Comparison of ENCODE assay signal across 9 mouse cellular contexts in genomic region chr5:92698131-92698836, GRCm38 (mm10). TPM values are rescaled to one million over a fixed set of nuclear protein-coding genes. Genes with fewer than 3 reads are reported as not detected.
A peak's percentile ranks its signal among the peaks of the same experiment; 100 is the strongest.
DNase-seq lines count a peak whose midpoint lies in the region; ATAC-seq lines count a peak whose summit lies in the region.
"Had no signal": no experiment of that assay in that cellular context is flagged by ENCODE, and none has a peak within 500 bp of the region (broad histone marks: within the 10 kb centered on the region; RNA-seq: fewer than 3 reads in every experiment).

No protein-coding gene starts in this region.

- peak overlapping the region; percentile 29 for H3K4me3 ChIP-seq in heart, embryonic 11.5 days (ENCODE audit: low read depth, low read length)
- H3K4me3 ChIP-seq in hindbrain, embryonic 11.5 days (ENCODE audit: low read depth, low read length): peak overlapping the region; percentile 29
- H3K4me3 ChIP-seq in midbrain, embryonic 15.5 days: peak overlapping the region; percentile 36

- no peaks in the 10 kb centered on the region for H3K27me3 ChIP-seq in heart, embryonic 11.5 days (ENCODE audit: control insufficient read depth, insufficient read depth, low read length)
- no peaks in the 10 kb centered on the region for H3K27me3 ChIP-seq in hindbrain, embryonic 11.5 days (ENCODE audit: control insufficient read depth, insufficient read depth, low read length)
- H3K27me3 ChIP-seq in midbrain, embryonic 15.5 days (replicated peaks): no peaks in the 10 kb centered on the region

- DNase-seq in heart, postnatal 36 days: no peak
- DNase-seq in brain, adult 2 months (ENCODE audit: low read depth, low spot score): peak; percentile 20
- DNase-seq in hindbrain, embryonic 11.5 days (ENCODE audit: low spot score): peak; percentile 70
- no peak for DNase-seq in adrenal gland, adult 2 months
- DNase-seq in gastrocnemius, postnatal 36 days: no peak
- DNase-seq in right cerebral cortex, adult 18-20 months: no peak

- ATAC-seq in heart, embryonic 11.5 days (replicated peaks; ENCODE audit: insufficient number of reproducible peaks, low FRiP score, low TSS enrichment): no peak
- ATAC-seq in hindbrain, embryonic 11.5 days (ENCODE audit: low FRiP score): peak; percentile 74
- peak; percentile 76 for ATAC-seq in midbrain, embryonic 15.5 days (replicated peaks)

- H3K9ac ChIP-seq in heart, embryonic 11.5 days (ENCODE audit: low read depth, low read length): peak overlapping the region; percentile 52; the same call in 1 of the 2 replicates
- H3K9ac ChIP-seq in hindbrain, embryonic 11.5 days (ENCODE audit: low read depth, low read length): peak overlapping the region; percentile 53
- peak overlapping the region; percentile 41 for H3K9ac ChIP-seq in midbrain, embryonic 15.5 days

- peaks cover 10% of the 10 kb centered on the region for H3K4me1 ChIP-seq in heart, embryonic 11.5 days (ENCODE audit: control insufficient read depth, insufficient read depth, low read length)
- H3K4me1 ChIP-seq in hindbrain, embryonic 11.5 days (replicated peaks; ENCODE audit: control insufficient read depth, insufficient read depth, low read length): 0 out of 2 replicates have a peak, but pooled peaks cover 2% of the 10 kb centered on the region
- H3K4me1 ChIP-seq in midbrain, embryonic 15.5 days: peaks cover 19% of the 10 kb centered on the region

- peak overlapping the region; percentile 50; the same call in 1 of the 2 replicates for H3K27ac ChIP-seq in heart, embryonic 11.5 days (ENCODE audit: low read depth, low read length)
- peak overlapping the region; percentile 27 for H3K27ac ChIP-seq in hindbrain, embryonic 11.5 days (ENCODE audit: low read depth, low read length)
- H3K27ac ChIP-seq in midbrain, embryonic 15.5 days: peak overlapping the region; percentile 67

- 4% methylated on average over 15 of the region's 15 CpGs for WGBS in heart, embryonic 11.5 days (ENCODE audit: insufficient replicate concordance)
- WGBS in hindbrain, embryonic 11.5 days: 2% methylated on average over 15 of the region's 15 CpGs
- WGBS in midbrain, embryonic 15.5 days: under 1% methylated on average over 15 of the region's 15 CpGs

- no peaks in the 10 kb centered on the region for H3K9me3 ChIP-seq in heart, embryonic 11.5 days (replicated peaks; ENCODE audit: control insufficient read depth, low read length)
- no peaks in the 10 kb centered on the region for H3K9me3 ChIP-seq in hindbrain, embryonic 11.5 days (ENCODE audit: control insufficient read depth, low read length)
- H3K9me3 ChIP-seq in midbrain, embryonic 15.5 days: no peaks in the 10 kb centered on the region

- H3K4me2 ChIP-seq in heart, embryonic 11.5 days: peak overlapping the region; percentile 64
- peak overlapping the region; percentile 30 for H3K4me2 ChIP-seq in hindbrain, embryonic 11.5 days (replicated peaks; ENCODE audit: low read depth, low read length)
- H3K4me2 ChIP-seq in midbrain, embryonic 15.5 days: peak overlapping the region; percentile 60

- intact Hi-C loops in heart, postnatal 36 days (cut with DNase I): no loop called here
- intact Hi-C loops in gastrocnemius, postnatal 36 days (cut with DNase I): no loop called here

- H3K36me3 ChIP-seq in heart, embryonic 11.5 days (ENCODE audit: control insufficient read depth, insufficient read depth, low read length): no peaks in the 10 kb centered on the region
- H3K36me3 ChIP-seq in hindbrain, embryonic 11.5 days (ENCODE audit: control insufficient read depth, insufficient read depth, low read length): no peaks in the 10 kb centered on the region
- H3K36me3 ChIP-seq in midbrain, embryonic 15.5 days (replicated peaks): no peaks in the 10 kb centered on the region

RNA-seq across cellular contexts. Expression of gene Shroom3, which starts 15.0 kb away (rescaled TPM):
- polyA plus RNA-seq in heart, embryonic 11.5 days (2014; fragmentation: Nextera tagmentation; extraction: Ambion mirVana): 13.4 and 14.9 TPM in 2 replicates
- total RNA-seq in heart, postnatal 36 days (2021): 10 to 100 TPM; 40.0 to 48.9 TPM
- 4.8 and 6.6 TPM in 2 replicates for polyA plus RNA-seq in hindbrain, embryonic 11.5 days (2014; fragmentation: Nextera tagmentation; extraction: Ambion mirVana)
- 1.9 and 2.0 TPM in 2 replicates for polyA plus RNA-seq in midbrain, embryonic 15.5 days (2015; fragmentation: Nextera tagmentation; extraction: Ambion mirVana)
- total RNA-seq in adrenal gland, adult 2 months (2021): 1 to 10 TPM; 6.4 to 7.8 TPM
- 3.8 and 5.1 TPM in 2 replicates for polyA plus RNA-seq in adrenal gland, adult 2 months (2012; rRNA removed)
- under 1 TPM; 0.43 to 0.54 TPM for total RNA-seq in gastrocnemius, postnatal 36 days (2021)

RNA-seq across cellular contexts. Expression of gene Ccdc158, which starts 23.2 kb away (rescaled TPM):
- 1.1 and 1.8 TPM in 2 replicates for polyA plus RNA-seq in heart, embryonic 11.5 days (2014; fragmentation: Nextera tagmentation; extraction: Ambion mirVana)
- total RNA-seq in heart, postnatal 36 days (2021): not detected
- 0.89 and 1.1 TPM in 2 replicates for polyA plus RNA-seq in hindbrain, embryonic 11.5 days (2014; fragmentation: Nextera tagmentation; extraction: Ambion mirVana)
- 0.37 and 0.55 TPM in 2 replicates for polyA plus RNA-seq in midbrain, embryonic 15.5 days (2015; fragmentation: Nextera tagmentation; extraction: Ambion mirVana)
- under 1 TPM; 0.26 to 0.31 TPM for total RNA-seq in adrenal gland, adult 2 months (2021)
- polyA plus RNA-seq in adrenal gland, adult 2 months (2012; rRNA removed): 0.04 and 0.11 TPM in 2 replicates
- total RNA-seq in gastrocnemius, postnatal 36 days (2021): under 1 TPM; 0.42 to 0.61 TPM
- polyA plus RNA-seq: C2C12 had no signal

Comparison
In these comparisons a context has a peak if more than half of its experiments do, and no peak if none do; other contexts are left out.
1. DNase-seq: peak in brain, adult 2 months (single experiment) and hindbrain, embryonic 11.5 days (single experiment); none in heart, postnatal 36 days (0 of 2), adrenal gland, adult 2 months (single experiment), gastrocnemius, postnatal 36 days (0 of 2) and right cerebral cortex, adult 18-20 months (single experiment).
2. Peak in every context shown above with its lines, with median percentiles within 50 percentile points of each other: H3K27ac ChIP-seq, H3K4me2 ChIP-seq, H3K4me3 ChIP-seq and H3K9ac ChIP-seq.